Mouse (Mus musculus): ENCODE data around the gene Nr2f1. TPM values are rescaled to one million over a fixed set of nuclear protein-coding genes. Genes with fewer than 3 reads are reported as not detected.
"Not testable (repeated sequence)": the region's sequence is repeated elsewhere in the genome, so short reads cannot be mapped to it uniquely, and the experiment has no call there.

Nr2f1 gene
- polyA plus RNA-seq (2012; rRNA removed) (1.4 and 2.7 TPM in 2 replicates), polyA plus RNA-seq (2014; fragmentation: Nextera tagmentation; extraction: Ambion mirVana) (0.44 TPM in 2 replicates)

DNA sequence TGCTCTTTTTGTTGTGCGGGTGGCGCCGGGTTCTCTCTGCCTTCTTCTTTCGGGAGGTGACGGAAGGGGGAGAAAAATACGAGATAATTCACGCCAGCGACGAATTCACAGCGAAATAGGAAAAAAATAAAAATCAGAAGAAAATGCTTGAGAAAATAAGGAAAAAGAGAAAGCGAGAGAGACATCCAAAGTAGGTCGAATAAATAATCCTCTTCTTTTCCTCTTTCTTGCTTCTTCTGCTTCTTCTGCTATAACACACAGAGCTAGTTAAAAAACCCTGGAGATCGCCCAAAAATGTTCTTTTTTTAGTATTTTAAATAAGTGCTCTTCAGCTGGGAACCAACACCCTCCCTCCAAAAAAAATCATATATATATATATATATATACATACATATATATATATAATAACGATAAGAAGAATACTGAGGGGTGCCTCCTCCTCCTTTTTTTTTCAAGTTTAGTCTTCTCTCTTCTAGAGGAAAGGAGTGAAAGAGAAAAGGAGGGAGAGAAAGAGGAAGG lies at the start of gene Nr2f1:
Gene Nr2f1 (minus strand): TSS at position 116 of the 519 bp plus-strand sequence.
- no peak within 1 kb of the TSS for H3K27ac ChIP-seq
- DNase-seq (ENCODE audit: low read depth in 3 of 3, low spot score in 3 of 3), result no peak
- TF ChIP-seq CTCF (IDR thresholded peaks at IDR 0.05; ENCODE audit: low read depth) (no peak), EP300 (IDR thresholded peaks at IDR 0.05; ENCODE audit: low read depth) (no peak)

GRCm38 (mm10) chr13:78221680-78222079 lies 22.1 kb upstream of the Nr2f1 start:
- TF ChIP-seq CTCF (IDR thresholded peaks at IDR 0.05; ENCODE audit: low read depth) (no peak), EP300 (IDR thresholded peaks at IDR 0.05; ENCODE audit: low read depth) (no peak)
- H3K27me3 ChIP-seq (ENCODE audit: control insufficient read depth, insufficient read depth, low read length), result no peaks in the 10 kb centered on the region
- ATAC-seq (ENCODE audit: insufficient read depth) (no peak), DNase-seq (ENCODE audit: low read depth in 3 of 3, low spot score in 3 of 3) (no peak)
- H3K9ac ChIP-seq (replicated peaks), result no peak overlapping the region
- no peak overlapping the region for H3K4me2 ChIP-seq (ENCODE audit: low read depth)
- WGBS (ENCODE audit: insufficient replicate concordance), result 66% methylated on average over 3 of the region's 3 CpGs
- H3K36me3 ChIP-seq (replicated peaks; ENCODE audit: control insufficient read depth, insufficient read depth, low read depth), result no peaks in the 10 kb centered on the region
- H3K4me1 ChIP-seq (replicated peaks; ENCODE audit: control insufficient read depth in 2 of 2, insufficient read depth in 2 of 2, low read length in 1 of 2), result no peaks in the 10 kb centered on the region
- H3K27ac ChIP-seq, result no peak overlapping the region
- no peak overlapping the region for H3K4me3 ChIP-seq (ENCODE audit: insufficient read depth in 1 of 2, low read depth in 2 of 2, low read length in 2 of 2)
- no peaks in the 10 kb centered on the region for H3K9me3 ChIP-seq (ENCODE audit: control insufficient read depth, low read length)

More for the DNA sequence above, at the start of gene Nr2f1:
- Histone ChIP-seq H3K9me3 (ENCODE audit: control insufficient read depth, low read length) (no peaks in the 10 kb centered on the region), H3K27me3 (ENCODE audit: control insufficient read depth, insufficient read depth, low read length) (peaks cover 92% of the 10 kb centered on the region), H3K4me1 (replicated peaks; ENCODE audit: control insufficient read depth in 2 of 2, insufficient read depth in 2 of 2, low read length in 1 of 2) (no peaks in the 10 kb centered on the region), H3K9ac (replicated peaks) (no peak within 1 kb of the TSS), H3K36me3 (replicated peaks; ENCODE audit: control insufficient read depth, insufficient read depth, low read depth) (no peaks in the 10 kb centered on the region), H3K4me2 (ENCODE audit: low read depth) (peak within 1 kb of the TSS; percentile 54), H3K4me3 (ENCODE audit: insufficient read depth in 1 of 2, low read depth in 2 of 2, low read length in 2 of 2) (peak within 1 kb of the TSS; percentile 7 to 49; a peak in 3 of 4 replicates)
- ATAC-seq (ENCODE audit: insufficient read depth), result no peak
- WGBS (ENCODE audit: insufficient replicate concordance), result under 1% methylated on average over 14 of the region's 14 CpGs

GRCm38 (mm10) chr13:78220238-78220637 lies 20.7 kb upstream of the Nr2f1 start:
- H3K9ac ChIP-seq (replicated peaks); H3K4me3 ChIP-seq (ENCODE audit: insufficient read depth in 1 of 2, low read depth in 2 of 2, low read length in 2 of 2); H3K36me3 ChIP-seq (replicated peaks; ENCODE audit: control insufficient read depth, insufficient read depth, low read depth); DNase-seq (ENCODE audit: low read depth in 3 of 3, low spot score in 3 of 3); H3K4me2 ChIP-seq (ENCODE audit: low read depth); H3K4me1 ChIP-seq (replicated peaks; ENCODE audit: control insufficient read depth in 2 of 2, insufficient read depth in 2 of 2, low read length in 1 of 2); H3K9me3 ChIP-seq (ENCODE audit: control insufficient read depth, low read length); H3K27me3 ChIP-seq (ENCODE audit: control insufficient read depth, insufficient read depth, low read length); ATAC-seq (ENCODE audit: insufficient read depth); H3K27ac ChIP-seq: not testable (repeated sequence)
- 60% methylated on average over 6 of the region's 6 CpGs for WGBS (ENCODE audit: insufficient replicate concordance)

- peaks cover 26% of the 10 kb centered on the region for H3K27me3 ChIP-seq (ENCODE audit: control insufficient read depth, insufficient read depth, low read length)
- WGBS (ENCODE audit: insufficient replicate concordance), result 60% methylated on average over 2 of the region's 2 CpGs
- ATAC-seq (ENCODE audit: insufficient read depth) (no peak), DNase-seq (ENCODE audit: low read depth in 3 of 3, low spot score in 3 of 3) (no peak)
- no peaks in the 10 kb centered on the region for H3K9me3 ChIP-seq (ENCODE audit: control insufficient read depth, low read length)
- TF ChIP-seq EP300 (IDR thresholded peaks at IDR 0.05; ENCODE audit: low read depth), result no peak
- no peak for TF ChIP-seq CTCF (IDR thresholded peaks at IDR 0.05; ENCODE audit: low read depth)
- no peak overlapping the region for H3K27ac ChIP-seq
- H3K9ac ChIP-seq (replicated peaks), result no peak overlapping the region
- no peaks in the 10 kb centered on the region for H3K36me3 ChIP-seq (replicated peaks; ENCODE audit: control insufficient read depth, insufficient read depth, low read depth)
- no peak overlapping the region for H3K4me3 ChIP-seq (ENCODE audit: insufficient read depth in 1 of 2, low read depth in 2 of 2, low read length in 2 of 2)
- H3K4me1 ChIP-seq (replicated peaks; ENCODE audit: control insufficient read depth in 2 of 2, insufficient read depth in 2 of 2, low read length in 1 of 2), result no peaks in the 10 kb centered on the region
- no peak overlapping the region for H3K4me2 ChIP-seq (ENCODE audit: low read depth)
These were observed 15.7 kb upstream of the Nr2f1 start for GRCm38 (mm10) chr13:78215223-78215622.

DNA sequence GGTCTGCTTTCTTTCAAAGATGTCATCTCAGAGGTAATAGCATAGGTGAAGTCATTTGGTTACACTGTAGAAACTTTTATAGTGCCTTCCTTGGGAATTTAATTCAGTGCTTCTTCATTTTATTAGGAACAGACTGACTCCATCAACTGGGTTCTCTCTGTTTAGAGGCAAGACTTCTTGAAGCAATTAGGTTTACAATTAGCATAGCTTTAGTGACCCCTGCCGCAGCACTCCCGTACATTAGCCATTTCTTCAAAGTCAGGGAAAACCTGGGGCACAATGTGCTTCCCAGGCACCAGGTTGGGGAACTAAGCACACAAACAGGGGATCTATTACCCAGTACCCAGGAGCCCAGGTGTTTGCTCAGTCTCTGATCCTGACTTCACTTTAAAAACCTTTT lies 13.6 kb upstream of the Nr2f1 start:
- no peaks in the 10 kb centered on the region for H3K36me3 ChIP-seq (replicated peaks; ENCODE audit: control insufficient read depth, insufficient read depth, low read depth)
- 38% methylated on average over 2 of the region's 2 CpGs for WGBS (ENCODE audit: insufficient replicate concordance)

More for the DNA sequence above, 13.6 kb upstream of the Nr2f1 start:
- peaks cover 46% of the 10 kb centered on the region for H3K27me3 ChIP-seq (ENCODE audit: control insufficient read depth, insufficient read depth, low read length)
- no peak overlapping the region for H3K27ac ChIP-seq
- H3K4me1 ChIP-seq (replicated peaks; ENCODE audit: control insufficient read depth in 2 of 2, insufficient read depth in 2 of 2, low read length in 1 of 2), result no peaks in the 10 kb centered on the region
- no peak overlapping the region for H3K4me2 ChIP-seq (ENCODE audit: low read depth)
- ATAC-seq (ENCODE audit: insufficient read depth) (no peak), DNase-seq (ENCODE audit: low read depth in 3 of 3, low spot score in 3 of 3) (no peak)
- TF ChIP-seq EP300 (IDR thresholded peaks at IDR 0.05; ENCODE audit: low read depth) (no peak), CTCF (IDR thresholded peaks at IDR 0.05; ENCODE audit: low read depth) (no peak)
- H3K9me3 ChIP-seq (ENCODE audit: control insufficient read depth, low read length), result no peaks in the 10 kb centered on the region
- no peak overlapping the region for H3K9ac ChIP-seq (replicated peaks)
- H3K4me3 ChIP-seq (ENCODE audit: insufficient read depth in 1 of 2, low read depth in 2 of 2, low read length in 2 of 2), result no peak overlapping the region
